Mouse (Mus musculus) T-helper 2 cell (primary cell): ENCODE measurements at regions not wholly inside any gene's neighbourhood (a gene's known extent, or its start where the extent isn't known, plus 50 kb on each side); places are given as distances from the start of the nearest gene placed in this dataset.

Source experiments
- in situ Hi-C: fragments of 300-600 bp; cut with MboI, MseI; formaldehyde crosslinking; loops from one replicate; pipeline ENCODE4 v1.15.1; 2025; ENCODE audit warnings: high pct_unique_total_duplicates

DNA sequence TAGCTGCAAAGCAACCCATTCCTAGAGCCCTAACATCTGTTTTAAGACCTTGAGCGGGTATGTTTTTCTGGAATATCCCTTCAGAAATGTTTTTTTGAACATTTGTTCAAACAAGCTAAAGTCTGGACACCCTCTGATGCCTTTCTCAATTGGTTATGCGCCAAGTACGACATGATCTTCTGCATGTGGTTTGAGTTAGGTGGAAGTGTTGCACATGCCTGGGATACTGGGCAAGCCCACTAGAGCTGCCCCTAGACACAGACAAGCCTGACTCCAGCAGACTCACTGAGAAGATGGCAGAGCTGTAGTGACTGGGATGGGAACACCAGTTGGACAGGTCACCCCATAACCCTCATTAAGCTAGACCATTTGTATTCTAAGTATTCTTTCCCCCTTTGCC, 153.2 kb upstream of the Cypt2 start:
- in situ Hi-C loops = no loop called here

DNA sequence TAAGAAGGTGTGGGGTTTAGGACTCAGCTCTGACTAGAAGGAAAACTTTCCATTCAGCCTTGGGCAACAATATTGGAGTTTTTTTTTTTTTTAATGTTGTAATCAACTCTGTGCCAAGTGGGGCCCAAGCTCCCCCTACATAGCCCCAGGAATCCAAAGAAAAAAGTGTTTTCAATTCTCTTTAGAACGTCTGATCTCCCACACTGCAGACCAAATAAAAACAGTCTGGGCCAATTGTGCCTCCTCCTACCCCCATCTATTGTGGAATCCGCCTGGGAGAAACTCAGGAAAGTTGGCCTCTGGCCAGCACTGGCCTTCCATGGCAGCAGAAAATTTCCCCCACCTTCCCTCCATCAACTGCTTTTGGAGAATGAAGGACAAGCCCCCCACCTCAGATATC, 133.3 kb upstream of the Cypt2 start:
- in situ Hi-C loops = no loop called here

DNA sequence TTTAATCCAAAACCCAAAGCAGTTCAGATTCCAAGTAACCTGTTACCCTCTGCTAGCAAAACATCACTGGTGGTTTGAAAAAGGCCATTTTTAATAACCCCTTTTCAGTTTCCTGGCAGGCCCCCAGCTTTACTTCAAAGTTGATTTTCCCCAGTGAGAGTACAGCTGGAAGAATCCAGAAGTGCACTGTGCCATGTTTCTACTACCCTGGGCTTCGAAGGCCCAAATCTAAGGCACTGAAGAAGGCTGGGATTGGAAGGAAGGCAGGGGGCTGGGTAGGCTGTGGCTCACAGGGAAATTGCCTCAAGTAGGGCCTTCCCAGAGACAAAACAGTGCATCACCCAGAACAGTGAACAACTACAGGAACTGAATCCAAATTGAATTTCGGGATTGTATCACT, 131.6 kb upstream of the Cypt2 start:
- in situ Hi-C loops = no loop called here

GRCm38 (mm10) chrX:105390506-105390905, 109.1 kb upstream of the Cypt2 start:
- in situ Hi-C loops = no loop called here

- in situ Hi-C loops = no loop called here
Observed at GRCm38 (mm10) chrX:105391029-105391428, 108.5 kb upstream of the Cypt2 start.

DNA sequence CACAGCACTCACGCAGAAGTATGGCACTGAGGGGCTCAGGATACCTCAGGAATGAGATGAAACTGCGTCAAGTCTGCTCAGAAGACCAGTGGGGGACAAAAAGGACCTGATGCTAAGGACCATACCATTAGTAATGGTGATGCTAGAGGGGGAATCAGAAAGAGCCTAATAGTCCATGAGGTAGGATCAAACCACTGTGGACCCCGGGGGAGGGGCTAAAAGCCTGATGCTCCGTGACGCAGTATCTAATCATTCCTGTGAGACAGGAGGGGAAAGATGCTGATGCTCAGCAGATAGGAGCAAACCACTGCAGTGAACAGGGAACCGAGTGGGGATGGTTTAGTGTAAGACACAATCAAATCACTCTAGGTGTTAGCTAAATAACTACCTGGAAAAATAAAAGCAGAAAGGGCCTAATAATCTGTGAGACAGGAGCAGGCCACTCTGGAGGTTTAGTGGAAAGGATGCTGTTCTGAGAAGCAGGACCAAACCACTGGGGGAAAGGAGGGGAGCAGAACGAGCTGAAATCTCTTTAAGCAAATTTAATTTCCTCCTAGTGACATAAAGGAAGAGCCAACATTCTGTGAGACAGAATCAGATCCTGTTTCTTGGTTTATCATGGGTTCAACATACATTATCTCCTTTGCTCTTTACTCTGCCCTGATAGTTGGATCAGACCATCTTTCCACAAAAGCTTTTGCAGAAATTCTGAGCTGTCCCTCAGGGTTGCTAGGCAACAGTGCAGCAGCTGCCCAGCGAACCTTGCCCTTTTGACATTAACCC, 107.7 kb upstream of the Cypt2 start:
- in situ Hi-C loops = no loop called here

GRCm38 (mm10) chrX:105393259-105393658, 106.3 kb upstream of the Cypt2 start:
- in situ Hi-C loops = no loop called here

DNA sequence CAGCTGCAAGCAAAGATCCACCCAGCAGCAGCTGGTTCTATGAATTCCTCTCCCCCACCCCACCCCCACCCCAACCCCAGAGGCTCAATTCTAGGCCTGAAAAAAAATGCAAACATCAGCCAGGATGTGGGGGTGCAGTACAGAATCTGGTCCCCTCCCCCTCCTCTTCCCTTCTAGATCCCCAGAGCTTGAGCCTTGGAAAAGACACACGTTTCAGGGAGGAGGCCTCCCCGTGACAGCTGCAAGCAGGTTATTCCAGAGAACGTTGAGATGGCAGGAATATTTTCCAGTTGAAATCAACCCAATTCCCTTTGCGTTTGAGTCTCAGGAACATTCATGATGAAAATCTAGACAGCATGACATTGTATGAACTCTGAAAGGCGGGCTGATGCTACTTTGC, 86.2 kb upstream of the Cypt2 start:
- in situ Hi-C loops = no loop called here

GRCm38 (mm10) chrX:105420976-105421375, 78.6 kb upstream of the Cypt2 start:
- in situ Hi-C loops = loop anchor here (10.0 kb wide), 1 partner anchor 654 kb away; no protein-coding TSS in a partner anchor
